Mouse (Mus musculus) left cerebral cortex, adult 2 months (tissue): ENCODE measurements around the gene Ifitm3. TPM values are rescaled to one million over a fixed set of nuclear protein-coding genes. Genes with fewer than 3 reads are reported as not detected.
A peak's percentile ranks its signal among the peaks of the same experiment; 100 is the strongest.
"Not testable (repeated sequence)": the region's sequence is repeated elsewhere in the genome, so short reads cannot be mapped to it uniquely, and the experiment has no call there.

Experiments
- DNase-seq, 2 experiments: peaks; one replicate each; pipeline ENCODE4 v3.0.0; 2021 to 2022; ENCODE audit warnings: low spot score in 2 of 2, mixed read lengths in 1 of 2; ENCODE audit errors: extremely low spot score in 1 of 2
- H3K27ac ChIP-seq: fragments of 200-600 bp; 2 replicates; pipeline ENCODE4 v1.8.1; 2022
- H3K4me3 ChIP-seq: fragments of 200-600 bp; 2 replicates; pipeline ENCODE4 v1.8.1; 2022
- CTCF ChIP-seq: fragments of 200-600 bp; IDR thresholded peaks from 2 replicates; pipeline ENCODE4 v1.8.1; 2022; ENCODE audit warnings: antibody characterized with exemption, mild to moderate bottlenecking, moderate library complexity
- intact Hi-C: fragments of 180-260 bp; cut with DNase I; formaldehyde crosslinking; loops from one replicate; pipeline ENCODE4 v1.15.1; 2025
- total RNA-seq, 2 experiments: library from RNA; stranded (reverse); gene quantifications; 2 replicates each; pipeline ENCODE4 v1.2.3; 2021

The Ifitm3 gene
- total RNA-seq, 2 experiments from 2014 or later, result 10.9 to 16.7 TPM

DNA sequence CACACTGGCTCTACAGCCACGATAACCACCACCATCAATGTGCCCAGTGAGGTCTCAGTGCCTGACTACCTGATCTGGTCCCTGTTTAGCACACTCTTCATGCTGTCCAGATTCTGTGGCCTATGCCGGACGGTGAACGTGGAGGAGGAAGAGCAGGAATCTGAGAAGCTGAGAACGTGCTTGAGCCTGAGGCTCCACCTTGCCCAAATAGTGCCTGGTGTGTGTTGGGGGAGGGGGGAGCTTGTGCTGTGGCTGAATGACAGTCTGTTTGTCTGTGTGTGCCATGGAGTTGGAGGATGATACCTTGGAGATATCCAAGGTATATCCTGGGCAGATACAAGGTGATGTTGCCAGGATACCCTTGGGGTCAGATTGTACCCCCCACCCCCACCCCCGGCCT is 20.4 kb downstream of the Ifitm3 start:
- intact Hi-C loops, result no loop called here
- DNase-seq, result no peak
- no peak for TF ChIP-seq CTCF

GRCm38 (mm10) chr7:140989022-140989421 is 21.5 kb downstream of the Ifitm3 start:
- Histone ChIP-seq H3K4me3 (no peak overlapping the region), H3K27ac (no peak overlapping the region)
- DNase-seq, result no peak
- intact Hi-C loops, result no loop called here
- no peak for TF ChIP-seq CTCF

More for the DNA sequence above, 20.4 kb downstream of the Ifitm3 start:
- no peak overlapping the region for H3K27ac ChIP-seq
- H3K4me3 ChIP-seq, result no peak overlapping the region

DNA sequence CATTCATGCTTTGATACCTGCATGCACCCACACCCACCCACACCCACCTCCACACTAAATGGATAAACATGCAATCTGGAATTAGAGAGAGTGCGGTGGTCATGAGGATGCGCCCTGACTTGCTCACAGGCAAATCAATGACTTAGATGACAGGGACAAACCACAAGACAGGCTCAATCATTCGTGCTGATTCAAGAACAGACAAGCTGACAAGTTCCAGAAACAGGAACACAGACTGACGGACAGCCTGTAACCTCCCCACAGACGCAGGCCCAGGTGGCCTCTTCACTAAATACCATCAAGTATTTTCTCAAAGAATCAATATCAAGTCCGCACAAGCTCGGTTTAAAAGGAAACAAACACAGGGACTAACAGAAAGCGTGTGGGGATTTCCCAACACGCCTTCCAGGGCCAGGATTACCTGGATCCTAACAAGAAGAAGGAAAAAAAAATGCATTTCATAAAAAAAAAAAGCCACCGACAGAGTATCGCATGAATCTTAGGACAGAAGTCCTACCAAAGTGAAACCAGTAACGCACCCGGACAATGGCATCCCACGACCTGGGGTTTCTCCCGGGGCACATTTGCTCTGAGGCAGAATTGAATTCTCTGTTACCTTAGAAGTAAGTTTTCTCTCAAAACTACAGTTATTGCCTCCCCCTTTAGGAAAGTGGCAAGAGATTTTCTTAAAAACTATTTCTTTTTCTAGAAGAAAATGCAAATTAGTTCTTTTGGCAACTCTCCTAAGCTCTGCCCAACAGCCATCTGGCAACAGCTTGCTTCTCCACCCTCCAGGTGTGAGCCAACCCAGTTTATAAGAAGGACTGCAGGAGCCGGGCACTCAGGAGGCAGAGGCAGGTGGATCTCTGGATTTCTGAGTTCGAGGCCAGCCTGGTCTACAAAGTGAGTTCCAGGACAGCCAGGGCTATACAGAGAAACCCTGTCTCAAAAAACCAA is 23.1 kb downstream of the Ifitm3 start:
- no peak overlapping the region for H3K4me3 ChIP-seq
- intact Hi-C loops, result no loop called here
- peak in 1 of 2 experiments; percentile 51 for DNase-seq
- no peak overlapping the region for H3K27ac ChIP-seq
- TF ChIP-seq CTCF, result no peak

- TF ChIP-seq CTCF, result no peak
- Histone ChIP-seq H3K4me3 (no peak overlapping the region), H3K27ac (no peak overlapping the region)
- intact Hi-C loops, result no loop called here
- no peak for DNase-seq
These were observed 27.6 kb downstream of the Ifitm3 start for GRCm38 (mm10) chr7:140982971-140983370.

- TF ChIP-seq CTCF, result no peak
- no peak overlapping the region for H3K27ac ChIP-seq
- intact Hi-C loops, result no loop called here
These were observed 28.9 kb downstream of the Ifitm3 start for GRCm38 (mm10) chr7:140981704-140982103.

GRCm38 (mm10) chr7:140976720-140977119 is 33.9 kb downstream of the Ifitm3 start:
- DNase-seq, H3K27ac ChIP-seq, H3K4me3 ChIP-seq, intact Hi-C loops: not testable (repeated sequence)

More at GRCm38 (mm10) chr7:140981704-140982103, 28.9 kb downstream of the Ifitm3 start:
- H3K4me3 ChIP-seq, result no peak overlapping the region
- DNase-seq, result no peak

DNA sequence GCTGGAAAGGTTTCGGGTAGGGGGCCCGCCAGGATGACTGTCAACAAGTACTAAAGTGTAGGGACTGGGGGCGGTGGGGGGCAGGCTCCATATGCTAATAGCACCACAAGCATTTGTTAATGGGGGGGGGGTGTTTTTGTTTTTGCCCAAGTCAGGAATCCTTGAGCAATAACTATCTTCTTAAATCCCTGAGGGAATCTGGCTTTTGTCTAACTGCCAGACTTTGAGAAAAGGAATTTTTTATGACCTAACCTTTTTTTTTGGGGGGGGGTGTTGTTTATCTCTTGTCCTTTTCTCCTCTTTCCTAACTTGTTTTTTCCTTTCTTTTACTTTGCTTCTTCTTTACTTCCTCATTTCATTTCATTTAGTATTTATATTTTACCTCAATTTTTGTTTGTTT is 35.1 kb downstream of the Ifitm3 start:
- intact Hi-C loops, result no loop called here
- H3K4me3 ChIP-seq, result no peak overlapping the region
- no peak for DNase-seq
- TF ChIP-seq CTCF, result no peak
- no peak overlapping the region for H3K27ac ChIP-seq

GRCm38 (mm10) chr7:140974940-140975339 is 35.6 kb downstream of the Ifitm3 start:
- no peak for TF ChIP-seq CTCF
- intact Hi-C loops, result no loop called here
- no peak for DNase-seq
- Histone ChIP-seq H3K4me3 (no peak overlapping the region), H3K27ac (no peak overlapping the region)

DNA sequence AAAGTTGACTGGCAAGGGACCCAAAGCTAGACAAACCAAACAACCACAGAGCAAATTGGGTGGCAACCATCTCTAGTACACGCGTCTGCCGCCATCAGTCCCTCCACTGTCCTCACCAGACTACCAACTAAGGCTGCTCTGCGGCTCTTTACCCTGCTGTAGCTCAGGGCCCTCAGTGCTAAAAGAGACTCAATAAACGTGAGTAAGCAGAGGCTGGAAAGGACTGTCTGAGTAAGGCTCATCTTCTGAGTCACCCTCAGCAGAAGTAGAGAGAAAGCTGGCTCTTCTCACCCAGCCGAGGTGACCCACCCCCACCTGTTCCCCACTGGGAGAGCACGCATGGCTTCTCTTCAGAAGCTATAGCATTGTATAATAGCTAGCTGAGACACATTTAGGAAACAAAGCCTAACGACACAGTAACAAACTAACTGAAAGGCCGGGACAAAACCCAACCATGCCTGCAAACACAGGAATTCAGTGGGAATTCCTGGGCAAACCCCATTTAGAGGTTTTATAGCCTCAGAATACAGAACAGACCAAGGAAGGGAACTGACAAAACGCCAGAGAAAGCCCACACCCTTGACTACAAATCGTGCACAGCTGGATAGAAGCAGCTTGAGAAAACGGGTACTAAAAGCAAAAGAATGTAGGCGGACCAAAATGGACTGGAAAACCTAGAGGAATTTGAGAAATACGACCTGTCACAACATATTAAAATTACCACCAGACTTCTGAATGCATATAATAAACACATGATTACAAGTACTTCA is 37.0 kb downstream of the Ifitm3 start:
- intact Hi-C loops, result no loop called here
- no peak for DNase-seq

GRCm38 (mm10) chr7:140971479-140972171 is 38.9 kb downstream of the Ifitm3 start:
- TF ChIP-seq CTCF, result no peak
- no peak overlapping the region for H3K4me3 ChIP-seq
- H3K27ac ChIP-seq, result no peak overlapping the region
- intact Hi-C loops, result no loop called here
- DNase-seq, result no peak

More for the DNA sequence above, 37.0 kb downstream of the Ifitm3 start:
- no peak overlapping the region; the same call in 1 of the 2 replicates for H3K27ac ChIP-seq
- TF ChIP-seq CTCF, result no peak
- H3K4me3 ChIP-seq, result no peak overlapping the region

DNA sequence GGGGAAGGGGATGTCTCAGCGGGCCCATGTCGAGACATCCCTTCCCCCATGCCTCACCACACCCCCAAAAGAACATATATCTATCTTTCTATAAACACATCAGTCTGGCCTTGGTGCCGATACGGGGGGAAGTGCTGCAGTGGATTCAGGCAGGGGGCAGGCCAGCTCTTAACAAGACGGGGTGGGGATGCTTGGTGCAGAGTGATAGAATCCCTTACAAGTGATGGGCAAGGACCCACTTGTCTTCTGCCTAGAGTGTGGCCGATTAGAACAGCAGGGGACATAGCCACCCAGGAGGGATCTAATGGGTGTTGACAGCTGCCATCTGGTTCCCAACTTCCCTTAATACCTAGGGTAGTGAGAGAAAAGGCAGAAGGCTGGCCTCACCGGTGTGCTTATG is 39.6 kb downstream of the Ifitm3 start:
- intact Hi-C loops, result no loop called here
- no peak overlapping the region for H3K4me3 ChIP-seq
- H3K27ac ChIP-seq, result no peak overlapping the region
- no peak for TF ChIP-seq CTCF
- no peak for DNase-seq

GRCm38 (mm10) chr7:140968710-140969109 is 41.9 kb downstream of the Ifitm3 start:
- H3K27ac ChIP-seq, H3K4me3 ChIP-seq, intact Hi-C loops, DNase-seq: not testable (repeated sequence)
